Mouse (Mus musculus): ENCODE data around the gene Gm20873. TPM values are rescaled to one million over a fixed set of nuclear protein-coding genes. Genes with fewer than 3 reads are reported as not detected.
"Not testable (repeated sequence)": the region's sequence is repeated elsewhere in the genome, so short reads cannot be mapped to it uniquely, and the experiment has no call there.

The Gm20873 gene
- not detected in 2 replicates for polyA plus RNA-seq (2012; rRNA removed)

- H3K27me3 ChIP-seq (ENCODE audit: control insufficient read depth, insufficient read depth, low read length); H3K27ac ChIP-seq (ENCODE audit: control insufficient read depth, insufficient read depth, low read length); H3K36me3 ChIP-seq (ENCODE audit: control insufficient read depth, insufficient read depth, low read length); H3K4me3 ChIP-seq (ENCODE audit: control insufficient read depth, insufficient read depth, low read length); H3K4me1 ChIP-seq (replicated peaks; ENCODE audit: control insufficient read depth, insufficient read depth, low read length); DNase-seq: not testable (repeated sequence)
Measured at GRCm38 (mm10) chrY:6266798-6267197, at the start of gene Gm20873. Gene Gm20873 (plus strand): TSS chrY:6267098.

GRCm38 (mm10) chrY:6237895-6238294, 29.0 kb upstream of the Gm20873 start, which contains the start of gene Gm21746:
Gene Gm21746 (minus strand): TSS chrY:6237995.
- H3K27me3 ChIP-seq (ENCODE audit: control insufficient read depth, insufficient read depth, low read length); H3K36me3 ChIP-seq (ENCODE audit: control insufficient read depth, insufficient read depth, low read length): not testable (repeated sequence)
- 80% methylated on average over 2 of the region's 3 CpGs for whole genome bisulfite sequencing

More at GRCm38 (mm10) chrY:6237895-6238294, 29.0 kb upstream of the Gm20873 start, which contains the start of gene Gm21746:
- not testable (repeated sequence) for DNase-seq; H3K27ac ChIP-seq (ENCODE audit: control insufficient read depth, insufficient read depth, low read length); H3K4me1 ChIP-seq (replicated peaks; ENCODE audit: control insufficient read depth, insufficient read depth, low read length); H3K4me3 ChIP-seq (ENCODE audit: control insufficient read depth, insufficient read depth, low read length)

Other genes with a start within 250 kb of the Gm20873 start
- not detected in 2 replicates for gene Gm21746, start 29.1 kb upstream of the Gm20873 start, polyA plus RNA-seq (2012; rRNA removed)